Mouse (Mus musculus) cerebellum, adult 11 months (tissue): Measurements from ENCODE around the gene Tmem183a.

ENCODE experiments used
- DNase-seq: peaks from one replicate; pipeline ENCODE4 v3.0.0; 2022

Tmem183a gene

GRCm38 (mm10) chr1:134318261-134318660, 43.5 kb downstream of the Tmem183a start:
- no peak for DNase-seq

GRCm38 (mm10) chr1:134316361-134316760, 45.4 kb downstream of the Tmem183a start:
- DNase-seq, result no peak

GRCm38 (mm10) chr1:134315181-134315580, 46.6 kb downstream of the Tmem183a start:
- DNase-seq, result no peak

- no peak for DNase-seq
Observed at GRCm38 (mm10) chr1:134311760-134312159, 50.0 kb downstream of the Tmem183a start.

GRCm38 (mm10) chr1:134310729-134311128, 51.0 kb downstream of the Tmem183a start:
- DNase-seq, result no peak

GRCm38 (mm10) chr1:134310291-134310690, 51.5 kb downstream of the Tmem183a start:
- no peak for DNase-seq

- no peak for DNase-seq
Observed at GRCm38 (mm10) chr1:134307409-134307808, 54.4 kb downstream of the Tmem183a start.

- DNase-seq, result no peak
Observed at GRCm38 (mm10) chr1:134304940-134305339, 56.8 kb downstream of the Tmem183a start.

GRCm38 (mm10) chr1:134302568-134303238, 59.1 kb downstream of the Tmem183a start:
- DNase-seq, result no peak

GRCm38 (mm10) chr1:134298636-134299411, 63.0 kb downstream of the Tmem183a start:
- peak; percentile 56 for DNase-seq

GRCm38 (mm10) chr1:134297265-134297664, 64.5 kb downstream of the Tmem183a start:
- DNase-seq, result peak; percentile 90
